Mouse (Mus musculus) ES-E14 (cell line): ENCODE measurements at regions not wholly inside any gene's neighbourhood (a gene's known extent, or its start where the extent isn't known, plus 50 kb on each side); places are given as distances from the start of the nearest gene placed in this dataset.

Source experiments
- CHD2 ChIP-seq: IDR thresholded peaks from 2 replicates; pipeline ENCODE4 v1.6.1; 2014; ENCODE audit warnings: mild to moderate bottlenecking, low read depth, low read length, inconsistent platforms
- HCFC1 ChIP-seq: IDR thresholded peaks from 2 replicates; pipeline ENCODE4 v1.6.1; 2012; ENCODE audit warnings: low read length, inconsistent platforms, borderline replicate concordance; ENCODE audit not compliant: insufficient read depth
- MAFK ChIP-seq: IDR thresholded peaks from 2 replicates; pipeline ENCODE4 v1.6.1; 2014; ENCODE audit warnings: mild to moderate bottlenecking, low read depth, low read length, inconsistent platforms; ENCODE audit not compliant: insufficient read depth
- ZC3H11A ChIP-seq: IDR thresholded peaks from 2 replicates; pipeline ENCODE4 v1.6.1; 2012; ENCODE audit warnings: low read depth, mild to moderate bottlenecking, inconsistent platforms, low read length, borderline replicate concordance
- ZNF384 ChIP-seq: IDR thresholded peaks from 2 replicates; pipeline ENCODE4 v1.6.1; 2012; ENCODE audit warnings: low read depth, low read length, inconsistent platforms

GRCm38 (mm10) chr16:95773151-95773550 lies 71.3 kb downstream of the Ets2 start:
- TF ChIP-seq ZC3H11A, result no peak
- TF ChIP-seq CHD2, result no peak
- no peak for TF ChIP-seq MAFK
- TF ChIP-seq HCFC1, result no peak
- TF ChIP-seq ZNF384, result no peak
